Mouse (Mus musculus) ES-E14 (cell line): ENCODE results near the gene Rprd2. TPM values are rescaled to one million over a fixed set of nuclear protein-coding genes. Genes with fewer than 3 reads are reported as not detected.

Experiments used
- DNase-seq: peaks from one replicate; pipeline ENCODE4 v3.0.0-alpha.2; 2013; ENCODE audit warnings: low read depth, low spot score
- H3K27ac ChIP-seq: 2 replicates; pipeline ENCODE4 v1.5.1; 2012; ENCODE audit warnings: low read depth, mild to moderate bottlenecking, low read length, moderate library complexity, mixed read lengths; ENCODE audit not compliant: poor library complexity, insufficient read depth, severe bottlenecking
- H3K36me3 ChIP-seq: 2 replicates; pipeline ENCODE4 v1.6.1; 2012; ENCODE audit warnings: mild to moderate bottlenecking, low read length, moderate library complexity, mixed read lengths; ENCODE audit not compliant: control insufficient read depth, poor library complexity, insufficient read depth, severe bottlenecking
- H3K4me1 ChIP-seq, 2 experiments: fragments of 150-350 bp in 1 of 2; sonication (generic) in 1 of 2; 2 replicates each; pipeline ENCODE4 v1.6.1; 2012; ENCODE audit warnings: low read length in 2 of 2, mild to moderate bottlenecking in 1 of 2, mixed read lengths in 1 of 2; ENCODE audit not compliant: control insufficient read depth in 2 of 2, insufficient read depth in 2 of 2, poor library complexity in 1 of 2
- H3K4me3 ChIP-seq, 2 experiments: fragments of 150-350 bp in 1 of 2; sonication (generic) in 1 of 2; 2 replicates each; pipeline ENCODE4 v1.5.1; 2012; ENCODE audit warnings: low read length in 2 of 2, low read depth in 1 of 2, mild to moderate bottlenecking in 1 of 2, mixed read lengths in 1 of 2; ENCODE audit not compliant: insufficient read depth in 1 of 2, poor library complexity in 1 of 2, severe bottlenecking in 1 of 2
- H3K9ac ChIP-seq: 2 replicates; pipeline ENCODE4 v1.6.1; 2012; ENCODE audit warnings: low read depth, mild to moderate bottlenecking, low read length, mixed read lengths; ENCODE audit not compliant: poor library complexity, insufficient read depth, severe bottlenecking
- H3K9me3 ChIP-seq: fragments of 150-350 bp; sonication (generic); 2 replicates; pipeline ENCODE4 v1.6.1; 2012; ENCODE audit warnings: low read depth, mild to moderate bottlenecking, low read length; ENCODE audit not compliant: control insufficient read depth, insufficient read depth
- CHD2 ChIP-seq: IDR thresholded peaks from 2 replicates; pipeline ENCODE4 v1.6.1; 2014; ENCODE audit warnings: mild to moderate bottlenecking, low read depth, low read length, inconsistent platforms
- HCFC1 ChIP-seq: IDR thresholded peaks from 2 replicates; pipeline ENCODE4 v1.6.1; 2012; ENCODE audit warnings: low read length, inconsistent platforms, borderline replicate concordance; ENCODE audit not compliant: insufficient read depth
- MAFK ChIP-seq: IDR thresholded peaks from 2 replicates; pipeline ENCODE4 v1.6.1; 2014; ENCODE audit warnings: mild to moderate bottlenecking, low read depth, low read length, inconsistent platforms; ENCODE audit not compliant: insufficient read depth
- ZC3H11A ChIP-seq: IDR thresholded peaks from 2 replicates; pipeline ENCODE4 v1.6.1; 2012; ENCODE audit warnings: low read depth, mild to moderate bottlenecking, inconsistent platforms, low read length, borderline replicate concordance
- ZNF384 ChIP-seq: IDR thresholded peaks from 2 replicates; pipeline ENCODE4 v1.6.1; 2012; ENCODE audit warnings: low read depth, low read length, inconsistent platforms
- in situ Hi-C, 2 experiments: fragments of 600-800 bp; cut with MboI; formaldehyde crosslinking; loops; one replicate each; pipeline ENCODE4 v1.15.1; 2025; ENCODE audit warnings: low sequenced_read_pairs in 2 of 2, inconsistent platforms in 1 of 2; ENCODE audit not compliant: unreplicated experiment in 2 of 2
- total RNA-seq: library from RNA; depleted of rRNA; stranded (reverse); fragments of 300-350 nt; gene quantifications from 2 replicates; pipeline ENCODE4 v1.2.3, GENCODE M21; 2012

Gene Rprd2
- total RNA-seq, 1 experiment, result 16.2 TPM

GRCm38 (mm10) chr3:95732297-95732696 is 86.4 kb downstream of the Rprd2 start:
- peaks cover 3% of the 10 kb centered on the region; the same call in 1 of the 2 replicates for H3K36me3 ChIP-seq
- no peaks in the 10 kb centered on the region for H3K9me3 ChIP-seq
- no peak overlapping the region for H3K4me3 ChIP-seq
- DNase-seq, result no peak
- in situ Hi-C loops, result no loop called here
- no peak overlapping the region for H3K27ac ChIP-seq
- TF ChIP-seq ZC3H11A (no peak), CHD2 (no peak)
- H3K4me1 ChIP-seq, result peaks cover 8 to 28% of the 10 kb centered on the region in 2 experiments; a peak in 3 of 4 replicates
- no peak overlapping the region for H3K9ac ChIP-seq

GRCm38 (mm10) chr3:95731802-95732201 is 86.9 kb downstream of the Rprd2 start:
- in situ Hi-C loops, result no loop called here
- peaks cover 3% of the 10 kb centered on the region; the same call in 1 of the 2 replicates for H3K36me3 ChIP-seq
- TF ChIP-seq ZNF384, result no peak
- no peak for TF ChIP-seq CHD2
- no peak for TF ChIP-seq ZC3H11A
- TF ChIP-seq MAFK, result no peak
- no peak for TF ChIP-seq HCFC1
- H3K9me3 ChIP-seq, result no peaks in the 10 kb centered on the region
- peaks cover 7 to 28% of the 10 kb centered on the region in 2 experiments; a peak in 3 of 4 replicates for H3K4me1 ChIP-seq
- H3K27ac ChIP-seq, result no peak overlapping the region
- H3K4me3 ChIP-seq, result no peak overlapping the region
- H3K9ac ChIP-seq, result no peak overlapping the region
- DNase-seq, result no peak

GRCm38 (mm10) chr3:95730431-95730830 is 88.2 kb downstream of the Rprd2 start:
- no peak overlapping the region for H3K27ac ChIP-seq
- no peak overlapping the region for H3K4me3 ChIP-seq
- H3K9ac ChIP-seq, result no peak overlapping the region
- peaks cover 7 to 17% of the 10 kb centered on the region in 2 experiments; a peak in 3 of 4 replicates for H3K4me1 ChIP-seq
- no peak for DNase-seq
- no peaks in the 10 kb centered on the region for H3K9me3 ChIP-seq
- in situ Hi-C loops, result no loop called here
- no peak for TF ChIP-seq MAFK
- no peak for TF ChIP-seq ZC3H11A
- TF ChIP-seq HCFC1, result no peak
- no peak for TF ChIP-seq ZNF384
- no peak for TF ChIP-seq CHD2
- H3K36me3 ChIP-seq, result no peaks in the 10 kb centered on the region; the same call in 1 of the 2 replicates

GRCm38 (mm10) chr3:95728906-95729305 is 89.8 kb downstream of the Rprd2 start:
- H3K4me3 ChIP-seq, result no peak overlapping the region
- peaks cover 3 to 4% of the 10 kb centered on the region in 2 experiments; a peak in 2 of 4 replicates for H3K4me1 ChIP-seq
- no peaks in the 10 kb centered on the region for H3K9me3 ChIP-seq
- TF ChIP-seq MAFK, result no peak
- no peaks in the 10 kb centered on the region for H3K36me3 ChIP-seq
- in situ Hi-C loops, result no loop called here
- DNase-seq, result no peak
- no peak overlapping the region for H3K9ac ChIP-seq
- no peak overlapping the region for H3K27ac ChIP-seq

GRCm38 (mm10) chr3:95726696-95727358 is 91.8 kb downstream of the Rprd2 start:
- Histone ChIP-seq H3K9ac (no peak overlapping the region), H3K4me3 (no peak overlapping the region), H3K36me3 (no peaks in the 10 kb centered on the region), H3K27ac (no peak overlapping the region), H3K4me1 (no peaks in the 10 kb centered on the region; a peak in 2 of 4 replicates), H3K9me3 (no peaks in the 10 kb centered on the region)
- DNase-seq, result no peak
- TF ChIP-seq CHD2 (no peak), ZNF384 (no peak), ZC3H11A (no peak), MAFK (no peak), HCFC1 (no peak)
- in situ Hi-C loops, result no loop called here
